Mouse (Mus musculus) intestine, postnatal 0 days (tissue): Measurements from ENCODE around the gene Tax1bp3. TPM values are rescaled to one million over a fixed set of nuclear protein-coding genes. Genes with fewer than 3 reads are reported as not detected.

Source experiments
- ATAC-seq: fragments of 200-750 bp; cut with Nextera tagmentation; 2 replicates; pipeline ENCODE4 v1.8.0; 2017; ENCODE audit warnings: mild to moderate bottlenecking, moderate TSS enrichment, moderate library complexity
- H3K27ac ChIP-seq: fragments of 300-500 bp; sonication (generic); 2 replicates; pipeline ENCODE4 v1.5.1; 2014; ENCODE audit warnings: mild to moderate bottlenecking, low read depth, low read length, moderate library complexity
- H3K27me3 ChIP-seq: fragments of 300-500 bp; sonication (generic); replicated peaks from 2 replicates; pipeline ENCODE4 v1.6.1; 2014; ENCODE audit warnings: low read length, mixed read lengths; ENCODE audit not compliant: control insufficient read depth, insufficient read depth
- H3K36me3 ChIP-seq: fragments of 300-500 bp; sonication (generic); 2 replicates; pipeline ENCODE4 v1.6.1; 2014; ENCODE audit warnings: mild to moderate bottlenecking, moderate library complexity; ENCODE audit not compliant: control insufficient read depth, insufficient read depth
- H3K4me1 ChIP-seq: fragments of 300-500 bp; sonication (generic); replicated peaks from 2 replicates; pipeline ENCODE4 v1.6.1; 2014; ENCODE audit warnings: antibody characterized with exemption, low read length, mixed read lengths; ENCODE audit not compliant: control insufficient read depth, insufficient read depth
- H3K4me2 ChIP-seq: fragments of 300-500 bp; sonication (generic); replicated peaks from 2 replicates; pipeline ENCODE4 v1.6.1; 2014; ENCODE audit warnings: low read depth, mild to moderate bottlenecking, moderate library complexity
- H3K4me3 ChIP-seq: fragments of 300-500 bp; sonication (generic); 2 replicates; pipeline ENCODE4 v1.5.1; 2014; ENCODE audit warnings: low read depth, low read length
- H3K9ac ChIP-seq: fragments of 300-500 bp; sonication (generic); 2 replicates; pipeline ENCODE4 v1.6.1; 2014; ENCODE audit warnings: mild to moderate bottlenecking, low read depth, low read length
- H3K9me3 ChIP-seq: fragments of 300-500 bp; sonication (generic); 2 replicates; pipeline ENCODE4 v1.6.1; 2016; ENCODE audit warnings: mixed run types; ENCODE audit not compliant: control insufficient read depth
- CTCF ChIP-seq: sonication (generic); IDR thresholded peaks from 2 replicates; pipeline ENCODE4 v1.5.1; 2016; ENCODE audit warnings: low read depth, mild to moderate bottlenecking, control low read depth, antibody characterized with exemption, moderate library complexity
- WGBS: fragments of 180-500 bp; shearing (Covaris S2); extraction: QIAGEN DNeasy Blood & Tissue Kit; methylation state at CpG from one replicate; pipeline ENCODE4 v1.1.7; 2014; 5-methylcytosine and 5-hydroxymethylcytosine counted together
- polyA plus RNA-seq: library from polyadenylated mRNA; unstranded; fragments of >200 nt; fragmentation: Nextera tagmentation; extraction: Ambion mirVana; gene quantifications from 2 replicates; pipeline ENCODE4 v1.2.1, GENCODE M21; 2015

Gene Tax1bp3
- polyA plus RNA-seq, 1 experiment from 2014 or later, result 217 TPM

- no peak overlapping the region for H3K4me2 ChIP-seq
- ATAC-seq, result no peak
- H3K4me3 ChIP-seq, result no peak overlapping the region
- H3K9ac ChIP-seq, result no peak overlapping the region
- no peak overlapping the region for H3K27ac ChIP-seq
- no peaks in the 10 kb centered on the region for H3K4me1 ChIP-seq
- H3K9me3 ChIP-seq, result no peaks in the 10 kb centered on the region
- peaks cover 62% of the 10 kb centered on the region for H3K36me3 ChIP-seq
- no peak for TF ChIP-seq CTCF
- H3K27me3 ChIP-seq, result no peaks in the 10 kb centered on the region
- 90% methylated on average over 10 of the region's 10 CpGs for WGBS
Observed at GRCm38 (mm10) chr11:73185872-73186615, 9.2 kb downstream of the Tax1bp3 start.

- Histone ChIP-seq H3K9ac (no peak overlapping the region), H3K36me3 (peaks cover 69% of the 10 kb centered on the region), H3K9me3 (no peaks in the 10 kb centered on the region), H3K4me3 (no peak overlapping the region), H3K27ac (no peak overlapping the region), H3K27me3 (no peaks in the 10 kb centered on the region), H3K4me2 (no peak overlapping the region), H3K4me1 (no peaks in the 10 kb centered on the region)
- no peak for ATAC-seq
- WGBS, result 87% methylated on average over 6 of the region's 6 CpGs
- TF ChIP-seq CTCF, result no peak
Observed at GRCm38 (mm10) chr11:73187231-73187630, 10.3 kb downstream of the Tax1bp3 start.

- TF ChIP-seq CTCF, result no peak
- Histone ChIP-seq H3K9me3 (no peaks in the 10 kb centered on the region), H3K4me2 (no peak overlapping the region), H3K4me1 (peaks cover 5% of the 10 kb centered on the region; the same call in 1 of the 2 replicates), H3K4me3 (no peak overlapping the region), H3K36me3 (peaks cover 54% of the 10 kb centered on the region), H3K27me3 (no peaks in the 10 kb centered on the region), H3K27ac (no peak overlapping the region), H3K9ac (no peak overlapping the region)
- 78% methylated on average over 6 of the region's 6 CpGs for WGBS
- ATAC-seq, result no peak
Observed at GRCm38 (mm10) chr11:73193047-73193446, 16.2 kb downstream of the Tax1bp3 start.

GRCm38 (mm10) chr11:73194444-73194843 lies 17.6 kb downstream of the Tax1bp3 start:
- Histone ChIP-seq H3K9ac (no peak overlapping the region), H3K27me3 (no peaks in the 10 kb centered on the region), H3K9me3 (no peaks in the 10 kb centered on the region), H3K36me3 (peaks cover 45% of the 10 kb centered on the region; the same call in 1 of the 2 replicates), H3K4me1 (peaks cover 5% of the 10 kb centered on the region; the same call in 1 of the 2 replicates), H3K4me2 (no peak overlapping the region), H3K4me3 (no peak overlapping the region), H3K27ac (no peak overlapping the region)
- TF ChIP-seq CTCF, result no peak
- WGBS, result 80% methylated on average over 2 of the region's 2 CpGs
- ATAC-seq, result no peak

DNA sequence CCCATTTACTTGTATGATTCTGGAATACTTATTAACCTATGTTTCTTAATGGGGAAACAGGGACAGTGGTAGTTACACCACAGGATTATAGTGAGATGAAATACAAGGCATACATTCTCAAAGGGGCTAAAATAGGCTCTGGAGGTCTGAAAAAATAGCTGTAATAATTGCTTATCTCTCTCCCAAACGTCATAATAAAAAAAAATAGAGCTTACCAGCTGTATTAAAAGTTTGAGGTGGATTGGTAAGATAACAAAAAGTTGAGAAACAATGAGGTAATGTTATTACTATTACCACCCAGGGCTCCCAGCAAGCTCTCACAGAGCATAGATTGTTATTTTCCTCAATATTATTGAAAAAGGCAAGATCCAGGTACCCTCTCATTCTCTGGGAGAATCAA lies 21.3 kb downstream of the Tax1bp3 start:
- WGBS, result 3% methylated on average over 1 of the region's 1 CpGs
- no peaks in the 10 kb centered on the region for H3K27me3 ChIP-seq

DNA sequence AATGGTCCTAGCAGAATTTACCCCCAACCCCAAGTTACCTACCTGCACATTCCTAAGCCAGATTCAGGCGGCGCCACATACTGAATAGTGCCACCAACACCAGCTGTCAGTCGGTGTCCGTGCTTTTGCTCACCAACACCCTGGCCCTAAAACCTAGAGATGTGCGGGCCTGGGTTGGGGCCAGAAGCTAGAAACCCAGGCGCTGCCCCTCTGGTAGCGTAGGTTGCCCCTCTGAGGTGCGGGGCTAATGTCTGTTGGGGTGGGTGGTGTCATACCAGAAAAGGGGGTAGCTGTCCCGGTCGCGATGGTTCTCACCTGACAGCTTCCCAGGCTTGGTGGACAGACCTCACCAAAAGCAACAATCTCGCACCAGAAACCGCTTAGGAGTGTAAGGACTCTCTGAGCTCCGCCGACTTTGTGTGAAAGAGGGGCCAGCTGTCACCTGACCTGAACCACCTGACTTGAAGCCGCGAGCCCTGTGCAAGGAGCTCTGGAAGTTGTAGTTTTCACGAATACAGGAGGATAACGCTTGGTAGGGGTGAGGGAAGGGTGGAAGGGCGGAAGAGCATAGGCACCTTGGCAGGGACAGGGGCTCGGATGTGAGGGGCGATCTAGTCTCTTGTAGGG lies 21.8 kb downstream of the Tax1bp3 start, which contains the start of gene Ctns:
Ctns (minus strand) TSS at position 440 of the 627 bp plus-strand sequence.
- under 1% methylated on average over 22 of the region's 22 CpGs for WGBS
- Histone ChIP-seq H3K4me3 (peak within 1 kb of the TSS; percentile 74), H3K4me1 (peaks cover 5% of the 10 kb centered on the region; the same call in 1 of the 2 replicates), H3K9me3 (no peaks in the 10 kb centered on the region), H3K27me3 (no peaks in the 10 kb centered on the region), H3K4me2 (peak within 1 kb of the TSS; percentile 99), H3K36me3 (peaks cover 12% of the 10 kb centered on the region; the same call in 1 of the 2 replicates), H3K27ac (peak within 1 kb of the TSS; percentile 92), H3K9ac (peak within 1 kb of the TSS; percentile 78)
- 0 out of 2 replicates have a peak, but pooled peaks have one; percentile 13 for TF ChIP-seq CTCF
- peak; percentile 95 for ATAC-seq

More for the DNA sequence above, 21.3 kb downstream of the Tax1bp3 start:
- Histone ChIP-seq H3K4me3 (peak overlapping the region; percentile 74), H3K36me3 (peaks cover 12% of the 10 kb centered on the region; the same call in 1 of the 2 replicates), H3K9ac (peak overlapping the region; percentile 78), H3K4me2 (peak overlapping the region; percentile 99), H3K9me3 (no peaks in the 10 kb centered on the region), H3K27ac (no peak overlapping the region), H3K4me1 (peaks cover 5% of the 10 kb centered on the region; the same call in 1 of the 2 replicates)
- no peak for ATAC-seq
- no peak for TF ChIP-seq CTCF
